Mouse (Mus musculus) thymus, adult 2 months (tissue): Measurements from ENCODE around the gene Enox1.
"Not testable (repeated sequence)": the region's sequence is repeated elsewhere in the genome, so short reads cannot be mapped to it uniquely, and the experiment has no call there.

Experiments used
- CTCF ChIP-seq: fragments of 200-500 bp; IDR thresholded peaks from 2 replicates; pipeline ENCODE4 v1.5.1; 2012; ENCODE audit warnings: mild to moderate bottlenecking, control low read depth, low read length, moderate library complexity, borderline replicate concordance; ENCODE audit not compliant: control insufficient read depth, poor library complexity, insufficient read depth; ENCODE audit errors: extremely low read depth
- POLR2A ChIP-seq: fragments of 200-500 bp; IDR thresholded peaks from 2 replicates; pipeline ENCODE4 v1.6.1; 2012; ENCODE audit warnings: mild to moderate bottlenecking, low read length, control low read depth, moderate library complexity; ENCODE audit not compliant: control insufficient read depth, poor library complexity, insufficient read depth; ENCODE audit errors: extremely low read depth

DNA sequence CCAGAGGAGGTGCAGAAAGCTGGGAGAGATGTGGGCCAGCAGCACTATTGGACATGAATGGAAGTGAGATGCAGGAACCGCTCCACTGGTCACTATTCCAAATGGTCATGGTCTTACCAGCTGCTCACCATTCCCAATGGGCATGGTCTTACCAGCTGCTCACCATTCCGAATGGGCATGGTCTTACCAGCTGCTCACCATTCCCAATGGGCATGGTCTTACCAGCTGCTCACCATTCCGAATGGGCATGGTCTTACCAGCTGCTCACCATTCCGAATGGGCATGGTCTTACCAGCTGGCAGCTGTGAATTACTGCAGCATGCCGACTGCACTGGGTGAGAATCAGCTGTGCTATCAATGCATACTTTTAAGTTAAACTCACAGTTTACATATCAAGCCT, 45.9 kb upstream of the Enox1 start:
- TF ChIP-seq POLR2A, CTCF: not testable (repeated sequence)
